Mouse (Mus musculus) megakaryocyte, embryonic 14.5 days (primary cell): Measurements from ENCODE around the gene Hebp1.

Experiments used
- FLI1 ChIP-seq: IDR thresholded peaks from 2 replicates; pipeline ENCODE4 v1.6.1; 2012; ENCODE audit warnings: low read length, inconsistent platforms, mixed read lengths
- GATA1 ChIP-seq: IDR thresholded peaks from 3 replicates; pipeline ENCODE4 v1.6.1; 2012; ENCODE audit warnings: mixed read lengths, low read length, inconsistent platforms, borderline replicate concordance

DNA sequence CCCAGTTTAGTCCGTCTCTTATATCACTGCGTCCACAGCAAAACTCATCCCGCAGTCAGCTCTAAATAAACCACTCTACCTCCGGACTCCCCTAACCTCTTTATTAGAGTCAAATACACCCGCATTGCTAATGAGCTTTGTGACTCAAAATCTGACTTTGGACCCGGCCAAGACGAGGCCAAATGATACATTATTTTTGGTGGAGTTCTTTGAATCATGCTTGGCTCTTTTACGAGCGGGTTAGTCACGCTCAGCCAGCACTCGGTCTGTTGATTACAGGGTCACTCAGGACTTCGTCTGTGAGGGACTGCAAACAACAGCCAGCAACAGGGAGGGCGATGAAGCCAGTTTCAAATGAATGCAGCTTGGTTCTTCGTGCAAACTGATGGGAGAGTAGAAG lies 59.1 kb downstream of the Hebp1 start:
- no peak for TF ChIP-seq GATA1
- no peak for TF ChIP-seq FLI1
